Mouse (Mus musculus) ES-E14 (cell line): ENCODE results near the gene Dupd1. TPM values are rescaled to one million over a fixed set of nuclear protein-coding genes. Genes with fewer than 3 reads are reported as not detected.

ENCODE experiments used
- DNase-seq: peaks from one replicate; pipeline ENCODE4 v3.0.0-alpha.2; 2013; ENCODE audit warnings: low read depth, low spot score
- H3K27ac ChIP-seq: 2 replicates; pipeline ENCODE4 v1.5.1; 2012; ENCODE audit warnings: low read depth, mild to moderate bottlenecking, low read length, moderate library complexity, mixed read lengths; ENCODE audit not compliant: poor library complexity, insufficient read depth, severe bottlenecking
- H3K36me3 ChIP-seq: 2 replicates; pipeline ENCODE4 v1.6.1; 2012; ENCODE audit warnings: mild to moderate bottlenecking, low read length, moderate library complexity, mixed read lengths; ENCODE audit not compliant: control insufficient read depth, poor library complexity, insufficient read depth, severe bottlenecking
- H3K4me1 ChIP-seq, 2 experiments: fragments of 150-350 bp in 1 of 2; sonication (generic) in 1 of 2; 2 replicates each; pipeline ENCODE4 v1.6.1; 2012; ENCODE audit warnings: low read length in 2 of 2, mild to moderate bottlenecking in 1 of 2, mixed read lengths in 1 of 2; ENCODE audit not compliant: control insufficient read depth in 2 of 2, insufficient read depth in 2 of 2, poor library complexity in 1 of 2
- H3K4me3 ChIP-seq, 2 experiments: fragments of 150-350 bp in 1 of 2; sonication (generic) in 1 of 2; 2 replicates each; pipeline ENCODE4 v1.5.1; 2012; ENCODE audit warnings: low read length in 2 of 2, low read depth in 1 of 2, mild to moderate bottlenecking in 1 of 2, mixed read lengths in 1 of 2; ENCODE audit not compliant: insufficient read depth in 1 of 2, poor library complexity in 1 of 2, severe bottlenecking in 1 of 2
- H3K9ac ChIP-seq: 2 replicates; pipeline ENCODE4 v1.6.1; 2012; ENCODE audit warnings: low read depth, mild to moderate bottlenecking, low read length, mixed read lengths; ENCODE audit not compliant: poor library complexity, insufficient read depth, severe bottlenecking
- H3K9me3 ChIP-seq: fragments of 150-350 bp; sonication (generic); 2 replicates; pipeline ENCODE4 v1.6.1; 2012; ENCODE audit warnings: low read depth, mild to moderate bottlenecking, low read length; ENCODE audit not compliant: control insufficient read depth, insufficient read depth
- CHD2 ChIP-seq: IDR thresholded peaks from 2 replicates; pipeline ENCODE4 v1.6.1; 2014; ENCODE audit warnings: mild to moderate bottlenecking, low read depth, low read length, inconsistent platforms
- HCFC1 ChIP-seq: IDR thresholded peaks from 2 replicates; pipeline ENCODE4 v1.6.1; 2012; ENCODE audit warnings: low read length, inconsistent platforms, borderline replicate concordance; ENCODE audit not compliant: insufficient read depth
- MAFK ChIP-seq: IDR thresholded peaks from 2 replicates; pipeline ENCODE4 v1.6.1; 2014; ENCODE audit warnings: mild to moderate bottlenecking, low read depth, low read length, inconsistent platforms; ENCODE audit not compliant: insufficient read depth
- ZC3H11A ChIP-seq: IDR thresholded peaks from 2 replicates; pipeline ENCODE4 v1.6.1; 2012; ENCODE audit warnings: low read depth, mild to moderate bottlenecking, inconsistent platforms, low read length, borderline replicate concordance
- ZNF384 ChIP-seq: IDR thresholded peaks from 2 replicates; pipeline ENCODE4 v1.6.1; 2012; ENCODE audit warnings: low read depth, low read length, inconsistent platforms
- in situ Hi-C, 2 experiments: fragments of 600-800 bp; cut with MboI; formaldehyde crosslinking; loops; one replicate each; pipeline ENCODE4 v1.15.1; 2025; ENCODE audit warnings: low sequenced_read_pairs in 2 of 2, inconsistent platforms in 1 of 2; ENCODE audit not compliant: unreplicated experiment in 2 of 2
- total RNA-seq: library from RNA; depleted of rRNA; stranded (reverse); fragments of 300-350 nt; gene quantifications from 2 replicates; pipeline ENCODE4 v1.2.3, GENCODE M21; 2012

Gene Dupd1
- total RNA-seq, 1 experiment = not detected

GRCm38 (mm10) chr14:21719646-21720383 lies 5.4 kb upstream of the Dupd1 start:
- no peak for DNase-seq
- Histone ChIP-seq H3K9me3 (no peaks in the 10 kb centered on the region), H3K9ac (no peak overlapping the region), H3K36me3 (no peaks in the 10 kb centered on the region), H3K27ac (no peak overlapping the region), H3K4me1 (no peaks in the 10 kb centered on the region), H3K4me3 (no peak overlapping the region)
- in situ Hi-C loops = no loop called here
- TF ChIP-seq MAFK (no peak), CHD2 (no peak), ZNF384 (no peak), ZC3H11A (no peak), HCFC1 (no peak)

- in situ Hi-C loops = no loop called here
- no peak for TF ChIP-seq MAFK
- TF ChIP-seq ZC3H11A = no peak
- no peak for TF ChIP-seq CHD2
- TF ChIP-seq ZNF384 = no peak
- TF ChIP-seq HCFC1 = no peak
- Histone ChIP-seq H3K4me1 (no peaks in the 10 kb centered on the region), H3K4me3 (no peak overlapping the region), H3K9me3 (no peaks in the 10 kb centered on the region), H3K36me3 (no peaks in the 10 kb centered on the region), H3K27ac (no peak overlapping the region), H3K9ac (no peak overlapping the region)
- DNase-seq = no peak
Measured at GRCm38 (mm10) chr14:21711231-21711630, 3.1 kb downstream of the Dupd1 start.

GRCm38 (mm10) chr14:21709545-21709944 lies 4.8 kb downstream of the Dupd1 start:
- Histone ChIP-seq H3K4me1 (no peaks in the 10 kb centered on the region), H3K9ac (no peak overlapping the region), H3K27ac (no peak overlapping the region), H3K36me3 (no peaks in the 10 kb centered on the region), H3K9me3 (no peaks in the 10 kb centered on the region), H3K4me3 (no peak overlapping the region)
- DNase-seq = no peak
- in situ Hi-C loops = no loop called here
- TF ChIP-seq HCFC1 (no peak), MAFK (no peak), ZC3H11A (no peak), CHD2 (no peak), ZNF384 (no peak)

- no peak overlapping the region for H3K9ac ChIP-seq
- H3K4me1 ChIP-seq = no peaks in the 10 kb centered on the region
- no peaks in the 10 kb centered on the region for H3K9me3 ChIP-seq
- H3K27ac ChIP-seq = no peak overlapping the region
- H3K4me3 ChIP-seq = no peak overlapping the region
- H3K36me3 ChIP-seq = no peaks in the 10 kb centered on the region
- TF ChIP-seq CHD2 (no peak), ZC3H11A (no peak), HCFC1 (no peak), ZNF384 (no peak), MAFK (no peak)
- in situ Hi-C loops = no loop called here
- no peak for DNase-seq
Measured at GRCm38 (mm10) chr14:21706759-21707571, 7.4 kb downstream of the Dupd1 start.
